Mouse (Mus musculus) megakaryocyte, adult 5-6 weeks (primary cell): Measurements from ENCODE around the gene Golph3. TPM values are rescaled to one million over a fixed set of nuclear protein-coding genes. Genes with fewer than 3 reads are reported as not detected.

Experiments used
- ATAC-seq: 2 replicates; pipeline ENCODE4 v1.8.0; 2016; ENCODE audit warnings: mild to moderate bottlenecking, inconsistent platforms; ENCODE audit not compliant: poor library complexity, severe bottlenecking
- total RNA-seq, 2 experiments: library from RNA; stranded (forward) in 1 of 2; stranded (reverse) in 1 of 2; fragments of 153-499, 151-499 nt in 1 of 2; fragments of 221-1000, 200-1000 nt in 1 of 2; gene quantifications; 2 replicates each; pipeline versions ENCODE4 v1.2.3 to v1.2.4; 2015 to 2017

The Golph3 gene
- total RNA-seq, 2 experiments from 2014 or later, result 103 to 122 TPM

DNA sequence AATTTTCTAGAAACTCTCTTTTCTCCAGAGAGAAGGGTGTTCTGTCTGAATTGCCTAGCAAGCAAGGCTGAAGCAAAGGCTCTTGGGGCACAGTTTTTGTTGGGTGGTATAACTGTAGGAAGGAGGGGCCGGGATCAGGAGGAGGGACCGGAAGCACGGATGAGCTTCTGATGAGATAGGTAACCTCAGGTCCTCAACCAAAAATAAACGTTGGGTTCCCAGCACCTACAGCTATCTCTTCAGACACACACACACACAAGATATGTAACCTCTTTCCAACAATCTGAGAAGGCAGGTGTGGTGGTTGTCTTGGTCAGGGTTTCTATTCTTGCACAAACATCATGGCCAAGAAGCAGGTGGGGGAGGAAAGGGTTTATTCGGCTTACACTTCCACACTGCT lies 4.0 kb upstream of the Golph3 start:
- ATAC-seq, result no peak

DNA sequence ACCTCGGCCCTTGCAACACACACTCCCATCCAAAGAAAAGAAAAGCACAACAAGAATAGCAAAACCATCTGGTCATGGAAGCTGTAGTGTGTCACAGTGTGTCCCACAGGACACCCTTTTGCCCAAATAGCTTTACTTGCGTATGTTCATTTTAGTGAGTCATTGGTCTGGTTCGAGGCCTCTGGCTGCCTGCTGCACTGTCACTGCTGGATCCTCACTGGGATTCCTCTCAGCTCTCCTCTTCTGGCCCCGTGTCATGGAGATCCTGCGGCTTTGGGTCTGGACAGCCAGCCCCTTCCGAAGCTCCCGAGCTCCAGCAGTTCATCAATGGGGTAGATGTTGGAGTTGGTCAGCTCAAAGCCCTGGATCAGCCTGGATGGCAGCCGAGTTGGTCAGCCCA lies 2.8 kb upstream of the Golph3 start:
- no peak for ATAC-seq

DNA sequence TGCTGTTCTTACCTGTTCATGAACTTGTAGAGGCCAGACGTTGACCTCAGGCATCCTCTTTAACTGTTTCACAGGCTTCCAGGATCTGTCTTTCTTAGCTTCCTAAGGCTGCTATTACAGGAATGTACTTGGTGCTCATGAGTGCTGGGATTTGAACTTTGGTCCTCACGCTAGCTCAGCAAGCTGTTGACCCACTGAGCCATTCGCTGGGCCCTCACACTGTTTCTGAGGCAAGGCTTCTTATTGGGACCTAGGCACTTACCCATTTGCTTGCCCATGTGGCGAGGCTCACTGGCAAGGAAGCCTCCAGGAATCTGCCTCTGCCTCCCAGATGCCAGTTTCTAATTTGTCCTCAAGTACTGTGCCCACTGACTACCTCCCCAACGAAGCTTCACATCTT lies 1.4 kb upstream of the Golph3 start:
- no peak for ATAC-seq

DNA sequence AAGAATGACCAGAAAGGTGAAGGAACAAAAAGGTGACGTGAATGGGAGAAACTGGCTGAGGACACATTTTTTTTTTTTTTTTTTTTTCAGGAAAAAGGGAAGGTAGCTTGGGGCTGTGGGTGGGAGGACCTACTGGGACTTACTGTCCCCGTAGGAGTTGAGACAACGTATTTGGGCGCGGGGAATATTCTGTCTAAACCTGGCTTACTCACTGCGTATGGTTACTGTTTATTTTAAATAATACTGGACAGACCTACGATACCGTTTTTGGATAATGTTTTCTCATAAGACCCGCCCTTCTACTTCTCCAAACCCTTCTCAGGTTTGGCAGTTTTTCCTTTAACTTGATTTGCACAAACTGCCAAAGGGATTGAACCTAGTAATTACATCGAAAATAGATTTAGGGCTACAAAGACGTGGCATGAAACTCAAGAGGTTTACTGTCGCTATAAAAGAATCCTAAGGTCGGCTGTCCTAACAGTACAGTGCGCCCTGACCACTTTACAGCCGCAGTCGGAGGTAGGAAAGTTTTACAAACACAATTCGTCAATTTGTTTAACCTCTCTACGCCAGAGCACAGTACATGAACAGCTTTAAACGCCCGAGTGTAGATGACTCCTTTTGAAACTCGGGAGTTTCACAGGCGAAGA lies 684 bp upstream of the Golph3 start:
- ATAC-seq, result peak; percentile 20

DNA sequence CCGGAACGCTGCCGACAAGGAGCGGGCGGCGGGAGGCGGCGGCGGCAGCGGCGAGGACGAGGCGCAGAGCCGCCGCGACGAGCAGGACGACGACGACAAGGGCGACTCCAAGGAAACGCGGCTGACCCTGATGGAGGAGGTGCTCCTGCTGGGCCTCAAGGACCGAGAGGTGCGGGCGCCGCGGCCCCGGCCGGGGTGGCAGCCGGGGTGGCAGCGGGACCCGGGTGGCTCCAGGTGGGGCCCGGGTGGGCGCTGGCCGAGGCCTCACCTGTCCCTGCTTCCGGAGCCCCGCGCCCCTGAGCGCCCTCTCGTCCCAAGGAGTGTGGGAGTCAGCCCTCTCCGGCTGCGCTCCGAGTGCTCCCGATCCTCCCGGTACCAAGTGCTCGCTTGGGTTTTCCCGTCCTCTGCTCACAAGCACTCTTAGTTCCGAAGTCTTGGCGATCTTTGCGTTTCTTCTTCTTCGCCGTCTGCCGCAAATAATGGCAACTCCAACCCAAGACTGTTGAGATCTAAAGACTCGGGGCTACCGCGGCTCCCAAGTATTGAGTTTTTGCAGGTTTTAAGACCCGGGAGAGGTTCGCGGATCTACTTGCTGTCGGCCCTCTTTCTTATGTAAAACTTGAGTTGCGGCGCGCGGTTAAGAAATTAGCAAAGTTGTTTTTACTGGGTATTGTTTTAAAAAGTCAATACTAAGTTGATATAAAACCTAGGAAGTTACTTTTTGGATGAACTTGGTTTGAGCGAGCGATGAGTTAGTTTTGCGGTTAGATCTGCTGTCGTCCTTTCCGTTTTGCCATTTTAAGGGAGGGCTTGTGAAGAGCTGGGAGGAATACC lies 755 bp downstream of the Golph3 start, which contains the start of gene 1810049J17Rik:
Gene 1810049J17Rik, minus strand, starts transcription at position 112 of the 834 bp plus-strand sequence.
- ATAC-seq, result peak; percentile 20

DNA sequence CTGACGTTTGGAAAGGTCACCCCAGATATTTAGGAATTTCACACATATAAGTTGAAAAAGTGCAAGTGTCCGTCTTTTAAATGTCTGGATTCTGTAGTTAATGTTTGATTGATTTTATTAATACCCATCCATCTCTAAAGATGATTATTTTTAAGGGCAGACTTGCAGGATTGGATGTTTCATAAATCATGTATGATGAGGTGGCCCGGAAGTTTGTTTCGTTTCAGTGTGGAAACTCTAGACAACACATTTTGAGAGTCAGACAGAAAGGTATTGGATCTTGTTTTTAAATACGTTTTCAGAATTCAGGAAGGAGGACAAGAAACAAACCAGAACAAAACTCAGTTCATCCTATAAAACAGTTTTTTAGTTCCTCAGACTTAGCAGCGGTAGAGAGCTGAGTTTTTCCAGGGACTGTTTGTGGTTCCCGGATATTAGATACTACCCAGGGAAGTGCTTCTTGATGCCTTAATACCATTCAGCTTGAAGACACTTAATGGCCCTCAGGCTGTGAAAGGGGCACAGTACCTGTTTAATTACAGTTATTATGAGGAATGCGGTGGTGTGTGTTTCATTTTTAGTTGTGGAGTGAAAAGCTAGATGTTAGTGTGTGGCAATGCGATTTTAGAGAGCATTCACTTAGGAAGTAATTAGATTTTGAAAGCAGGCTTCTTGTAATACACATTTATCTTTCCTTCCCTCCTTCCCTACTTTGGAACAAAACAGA lies 1.6 kb downstream of the Golph3 start:
- no peak for ATAC-seq

DNA sequence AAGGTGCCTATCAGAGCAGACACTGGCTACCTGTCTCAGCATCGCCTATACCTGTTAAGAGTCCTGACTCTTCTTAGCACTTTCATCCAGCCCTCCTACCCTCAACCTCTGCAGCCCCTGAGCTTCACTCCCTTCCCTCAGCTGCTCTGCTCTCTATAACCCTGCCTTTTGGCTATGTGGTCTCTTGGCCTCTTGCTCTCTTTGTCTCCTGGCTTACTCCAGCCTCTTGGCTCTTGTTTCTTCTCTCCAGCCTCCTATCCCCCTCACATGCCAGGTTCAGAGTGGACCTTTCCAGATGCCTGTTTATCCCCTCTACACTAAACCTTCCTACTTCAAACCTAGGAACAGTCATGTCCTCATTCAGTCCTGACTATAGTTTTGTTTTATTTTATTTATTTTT lies 3.1 kb downstream of the Golph3 start:
- ATAC-seq, result no peak

DNA sequence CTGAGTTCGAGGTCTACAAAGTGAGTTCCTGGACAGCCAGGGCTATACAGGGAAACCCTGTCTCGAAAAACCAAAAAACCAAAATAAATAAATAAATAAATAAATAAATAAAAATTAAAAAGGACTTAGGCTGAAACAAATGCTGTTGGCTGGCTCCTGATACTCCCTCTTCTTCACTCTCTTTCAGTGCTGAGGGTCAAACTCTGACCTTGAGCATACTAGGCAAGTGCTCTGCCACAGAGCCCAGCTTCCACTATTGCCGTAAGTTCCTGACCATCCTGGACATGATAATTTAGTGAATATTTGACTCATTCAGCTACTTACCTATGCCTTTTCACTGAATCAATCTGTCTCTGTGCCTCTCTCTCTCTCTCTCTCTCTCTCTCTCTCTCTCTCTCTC lies 9.1 kb downstream of the Golph3 start:
- no peak for ATAC-seq

DNA sequence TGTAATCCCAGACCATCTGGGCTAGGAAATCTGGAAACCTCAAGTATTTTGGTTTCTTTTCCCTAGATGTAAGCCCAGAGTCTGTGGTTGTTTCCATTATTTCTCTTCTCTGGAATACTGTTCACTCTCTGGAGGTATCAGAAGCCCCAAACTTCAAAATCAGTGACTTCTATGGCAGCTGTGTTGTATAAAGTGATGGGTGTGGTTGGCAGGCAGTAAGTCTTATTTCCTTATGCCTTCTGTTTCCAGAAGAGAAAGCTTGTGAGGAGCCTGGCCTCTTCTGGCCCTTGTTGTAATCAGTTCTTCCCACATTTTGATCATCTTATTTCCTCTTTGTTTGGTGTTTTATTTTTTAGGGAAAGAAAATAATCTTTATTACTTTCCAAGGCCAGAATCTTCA lies 9.6 kb downstream of the Golph3 start:
- no peak for ATAC-seq

DNA sequence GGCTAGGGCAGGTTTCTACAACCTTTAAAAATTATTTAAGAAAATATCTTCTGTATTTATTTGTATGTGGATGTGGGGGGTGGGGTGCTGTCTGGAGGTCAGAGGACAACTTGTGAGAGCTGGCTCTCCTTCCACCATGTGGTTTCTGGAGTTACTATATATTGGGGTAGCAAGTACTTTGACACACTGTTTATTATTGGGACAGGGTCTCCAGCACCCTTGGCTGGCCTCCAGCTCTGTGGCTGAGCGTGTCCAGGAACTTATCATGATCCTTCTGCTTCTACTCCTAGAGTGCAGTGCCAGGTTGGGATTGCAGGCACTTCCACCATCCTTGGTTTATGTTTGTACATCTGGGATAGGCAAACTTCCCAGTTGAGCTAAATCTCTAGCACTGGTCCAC lies 10.1 kb downstream of the Golph3 start:
- no peak for ATAC-seq

DNA sequence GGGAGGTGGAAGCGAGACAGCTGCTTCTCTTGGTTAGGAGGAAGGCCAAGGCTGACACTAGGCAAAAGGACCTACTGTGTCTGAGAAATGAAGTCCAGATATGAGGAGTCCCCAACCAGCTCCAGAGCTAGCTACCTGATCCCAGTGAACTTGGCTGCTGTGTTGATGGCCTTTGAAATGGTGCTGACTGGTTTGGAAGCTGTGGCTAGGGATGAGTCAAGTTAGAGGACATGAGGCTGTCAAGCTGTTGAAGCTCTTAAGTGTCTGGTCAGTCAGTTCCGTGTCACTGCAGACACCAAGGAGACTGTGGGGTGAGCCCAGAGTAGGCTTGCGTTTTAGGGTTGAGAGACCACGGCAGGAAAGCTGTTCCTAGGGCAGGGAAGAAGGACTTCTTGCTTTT lies 13.1 kb downstream of the Golph3 start:
- no peak for ATAC-seq

DNA sequence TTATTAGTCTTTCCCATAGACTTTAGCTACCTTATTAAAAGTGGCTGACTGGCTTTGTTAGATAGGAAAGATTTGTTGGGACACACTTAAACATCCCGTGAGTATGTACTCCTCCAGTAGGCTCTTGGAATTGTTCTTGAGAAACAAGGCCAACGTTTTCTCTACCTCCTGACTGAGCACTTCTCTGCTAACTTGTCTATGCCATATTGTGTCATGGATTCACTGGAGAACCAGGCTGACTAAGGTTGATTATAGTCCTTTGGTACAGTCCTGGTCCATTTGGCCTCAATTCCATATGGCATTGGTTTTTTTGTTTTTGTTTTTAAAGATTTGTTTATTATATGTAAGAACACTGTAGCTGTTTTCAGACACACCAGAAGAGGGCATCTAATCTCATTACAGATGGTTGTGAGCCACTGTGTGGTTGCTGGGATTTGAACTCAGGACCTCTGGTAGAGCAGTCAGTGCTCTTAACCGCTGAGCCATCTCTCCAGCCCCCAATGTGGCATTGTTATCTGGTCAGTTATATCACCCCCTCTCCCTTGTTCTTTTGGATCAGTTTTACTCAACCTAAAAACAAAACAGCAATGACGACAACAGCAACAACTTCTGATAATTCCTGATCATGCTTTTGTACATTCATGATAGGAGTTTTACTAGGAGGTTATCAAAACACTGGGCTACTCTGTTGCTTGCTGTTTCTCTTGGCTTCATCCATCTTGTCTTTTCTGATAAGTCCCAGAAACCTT lies 16.0 kb downstream of the Golph3 start:
- no peak for ATAC-seq

DNA sequence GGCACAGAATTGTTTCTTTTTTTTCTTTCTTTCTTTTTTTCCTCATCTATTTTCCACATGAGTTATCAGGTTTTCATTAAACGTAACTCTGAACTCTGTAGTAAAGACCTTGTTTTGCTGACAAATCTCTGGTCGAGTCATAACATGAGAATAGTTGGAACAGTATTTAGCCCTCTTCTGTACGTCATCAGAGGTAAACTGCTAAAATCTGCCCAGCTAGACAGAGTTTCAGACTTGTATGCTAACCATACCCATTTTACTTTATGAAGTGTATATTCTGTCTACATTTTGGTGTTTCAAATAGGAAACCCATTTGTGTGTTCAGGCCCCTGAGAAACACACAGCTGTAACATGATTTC lies 16.5 kb downstream of the Golph3 start:
- no peak for ATAC-seq

DNA sequence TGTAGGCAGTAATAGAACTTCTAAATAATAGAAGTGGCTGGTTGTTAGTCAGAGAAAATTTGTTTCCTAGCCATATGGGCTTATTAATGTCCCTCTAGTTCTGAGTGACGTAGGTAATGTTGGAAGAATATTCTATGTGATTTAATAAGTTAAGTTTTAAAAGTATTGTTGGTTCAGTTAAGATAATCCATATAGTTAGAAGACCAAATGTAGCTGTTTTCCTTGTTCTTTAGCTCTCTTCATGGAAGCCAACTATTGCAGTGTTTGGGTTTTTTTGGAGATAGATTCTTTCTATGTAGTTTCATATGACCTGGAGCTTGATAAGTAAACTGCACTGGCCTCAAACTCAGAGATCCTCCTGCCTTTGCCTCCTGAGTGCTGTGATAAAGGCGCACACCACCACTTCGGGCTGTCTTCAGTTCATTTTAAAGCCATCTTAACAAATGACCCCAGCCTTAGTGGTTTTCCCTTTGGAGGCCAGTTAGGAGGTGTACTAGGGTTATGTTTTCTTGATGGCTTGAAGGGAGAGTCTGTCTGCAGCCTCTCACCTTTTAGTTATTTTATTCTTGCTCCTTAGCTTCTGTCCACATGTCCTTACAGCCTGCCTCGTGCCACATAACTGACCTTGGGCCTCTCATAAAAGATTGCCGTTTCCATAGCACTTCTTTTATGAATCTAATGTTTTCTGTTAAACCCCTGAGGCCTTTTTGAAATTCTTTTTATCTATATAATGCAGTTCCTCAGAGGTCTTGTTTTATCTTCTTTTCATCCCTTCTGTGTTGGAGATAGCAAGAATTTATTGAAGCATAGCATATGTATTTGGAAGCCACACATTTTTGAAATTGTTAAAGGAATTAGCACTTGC lies 19.5 kb downstream of the Golph3 start:
- no peak for ATAC-seq

DNA sequence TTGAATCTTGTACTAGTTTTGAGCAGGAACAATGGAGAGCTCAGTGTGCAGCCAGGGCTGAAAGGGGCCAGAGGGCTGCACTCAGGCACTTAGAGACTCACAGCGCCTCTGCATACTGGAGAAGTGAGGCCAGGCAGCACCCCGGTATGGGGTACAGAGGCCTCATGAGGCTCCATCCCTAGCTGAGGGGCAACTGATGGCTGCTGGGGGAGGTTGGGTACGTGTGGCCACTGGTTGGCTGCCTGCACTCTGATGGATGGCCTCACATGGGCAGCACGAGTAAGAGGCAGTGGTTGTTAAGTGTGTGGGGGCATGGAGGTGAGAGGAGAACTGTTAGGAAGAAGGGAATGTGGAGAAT lies 20.1 kb downstream of the Golph3 start:
- no peak for ATAC-seq

DNA sequence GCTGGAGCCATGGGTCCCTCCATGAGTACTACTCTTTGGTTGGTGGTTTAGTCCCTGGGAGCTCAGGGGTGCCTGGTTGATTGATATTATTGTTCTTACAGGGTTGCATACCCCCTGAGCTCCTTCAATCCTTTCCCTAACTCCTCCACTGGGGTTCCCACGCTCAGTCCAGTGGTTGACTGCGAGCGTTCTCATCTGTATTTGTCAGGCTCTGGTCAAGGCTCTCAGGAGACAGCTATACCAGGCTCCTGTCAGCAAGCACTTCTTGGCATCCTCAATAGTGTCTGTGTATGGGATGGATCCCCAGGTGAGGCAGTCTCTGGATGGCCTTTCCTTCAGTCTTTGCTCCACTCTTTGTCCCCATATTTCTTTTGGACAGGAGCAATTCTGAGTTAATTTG lies 25.7 kb downstream of the Golph3 start:
- ATAC-seq, result no peak

DNA sequence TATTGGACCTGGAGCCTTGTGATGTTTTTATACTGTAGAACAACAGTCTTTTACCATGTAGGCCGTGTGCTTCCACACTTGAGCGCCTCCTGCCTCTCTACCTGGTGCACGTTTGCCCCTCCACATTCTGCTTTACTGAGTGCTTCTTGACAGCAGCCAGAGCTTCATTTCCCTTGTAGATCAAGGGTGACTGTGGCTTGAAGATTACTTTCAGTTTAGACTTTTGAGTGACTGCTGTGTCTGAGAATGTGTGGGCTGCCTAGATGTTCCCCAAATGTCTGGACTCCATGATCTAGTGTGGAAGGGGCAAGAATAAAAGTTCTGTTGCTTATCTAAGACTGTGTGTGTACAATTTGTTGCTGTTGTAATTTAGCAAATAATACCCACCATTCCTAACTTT lies 27.7 kb downstream of the Golph3 start:
- ATAC-seq, result no peak

DNA sequence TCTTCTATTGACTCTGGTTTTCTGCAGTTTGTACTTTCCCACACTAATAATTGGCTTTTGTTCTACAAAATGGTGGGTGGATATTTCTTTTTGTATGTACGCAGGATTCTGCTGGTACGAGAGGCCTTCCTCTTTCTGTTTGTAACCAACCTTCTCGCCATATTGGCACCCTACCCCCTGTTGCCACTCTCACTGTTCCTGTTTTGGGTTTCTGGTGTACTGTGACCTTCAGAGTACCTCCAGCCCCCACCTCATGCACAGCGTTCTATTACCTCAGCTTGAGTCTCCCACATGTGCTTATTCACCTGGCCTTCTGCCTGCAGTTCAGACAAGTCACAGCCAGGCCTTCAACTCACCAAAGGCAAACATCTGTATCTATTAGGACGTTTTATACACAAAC lies 28.6 kb downstream of the Golph3 start:
- ATAC-seq, result peak; percentile 72

DNA sequence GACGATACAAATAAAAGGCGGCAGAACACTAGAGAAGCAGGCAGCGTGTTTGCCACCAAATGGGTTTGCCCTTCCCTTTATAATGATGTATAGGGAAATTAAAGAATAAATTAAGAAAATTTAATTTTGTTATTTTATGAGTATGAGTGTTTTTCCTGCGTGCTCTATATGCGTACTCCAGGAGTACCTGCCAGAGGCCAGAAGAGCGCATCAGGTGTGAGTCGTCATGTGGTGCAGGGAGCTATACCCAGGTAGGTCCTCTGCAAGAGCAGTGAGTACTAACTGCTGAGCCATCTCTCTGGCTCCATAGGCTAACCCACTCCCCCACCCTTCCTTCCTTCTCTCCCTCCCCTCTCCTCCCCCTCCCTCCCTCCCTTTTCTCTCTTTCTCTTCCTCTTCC lies 30.2 kb downstream of the Golph3 start:
- no peak for ATAC-seq

DNA sequence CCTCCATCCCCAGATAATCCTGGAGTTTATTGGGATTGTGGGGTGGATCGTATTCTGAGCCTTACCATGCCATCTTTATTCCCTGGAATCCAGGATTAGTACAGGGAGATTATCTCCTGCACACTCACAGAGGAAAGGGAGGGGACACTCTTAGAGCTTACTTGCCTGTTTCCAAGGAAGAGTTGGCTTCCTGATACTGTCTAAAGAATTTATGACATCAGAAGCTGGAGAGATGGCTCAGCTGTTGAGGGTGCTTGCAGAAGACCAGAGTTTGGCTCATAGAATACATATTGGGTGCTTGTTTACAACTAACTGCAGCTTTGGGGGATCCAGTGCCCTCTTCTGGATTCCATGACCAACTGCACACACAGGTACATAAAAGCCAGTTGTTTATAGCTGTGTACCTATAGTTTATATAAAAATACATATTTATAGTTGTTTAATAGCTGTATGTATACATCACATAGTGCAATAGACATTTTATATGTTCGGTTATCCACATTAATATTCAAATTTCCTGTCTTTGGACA lies 33.1 kb downstream of the Golph3 start:
- no peak for ATAC-seq
